Mouse (Mus musculus) stomach, embryonic 16.5 days (tissue): Measurements from ENCODE around the gene Pimreg. TPM values are rescaled to one million over a fixed set of nuclear protein-coding genes. Genes with fewer than 3 reads are reported as not detected.

ENCODE experiments used
- ATAC-seq: fragments of 200-750 bp; cut with Nextera tagmentation; 2 replicates; pipeline ENCODE4 v1.8.0; 2017; ENCODE audit warnings: moderate number of reproducible peaks, moderate TSS enrichment; ENCODE audit not compliant: insufficient read depth, low FRiP score
- H3K27ac ChIP-seq: fragments of 300-500 bp; sonication (generic); 2 replicates; pipeline ENCODE4 v1.5.1; 2014; ENCODE audit warnings: low read length
- H3K27me3 ChIP-seq: fragments of 300-500 bp; sonication (generic); 2 replicates; pipeline ENCODE4 v1.6.1; 2014; ENCODE audit warnings: low read length, control low read depth, mixed read lengths; ENCODE audit not compliant: control insufficient read depth, insufficient read depth
- H3K36me3 ChIP-seq: fragments of 300-500 bp; sonication (generic); 2 replicates; pipeline ENCODE4 v1.6.1; 2014; ENCODE audit warnings: low read length; ENCODE audit not compliant: control insufficient read depth, insufficient read depth
- H3K4me1 ChIP-seq: fragments of 300-500 bp; sonication (generic); 2 replicates; pipeline ENCODE4 v1.6.1; 2014; ENCODE audit warnings: low read length, control low read depth, mixed read lengths; ENCODE audit not compliant: control insufficient read depth, insufficient read depth
- H3K4me2 ChIP-seq: fragments of 300-500 bp; sonication (generic); 2 replicates; pipeline ENCODE4 v1.6.1; 2014; ENCODE audit warnings: low read depth, low read length, mixed read lengths
- H3K4me3 ChIP-seq: fragments of 300-500 bp; sonication (generic); replicated peaks from 2 replicates; pipeline ENCODE4 v1.5.1; 2014; ENCODE audit warnings: mild to moderate bottlenecking, low read length
- H3K9ac ChIP-seq: fragments of 300-500 bp; sonication (generic); 2 replicates; pipeline ENCODE4 v1.6.1; 2014; ENCODE audit warnings: low read length
- H3K9me3 ChIP-seq: fragments of 300-500 bp; sonication (generic); replicated peaks from 2 replicates; pipeline ENCODE4 v1.6.1; 2016; ENCODE audit warnings: low read length, control low read depth; ENCODE audit not compliant: control insufficient read depth
- WGBS: fragments of 180-500 bp; shearing (Covaris S2); extraction: QIAGEN DNeasy Blood & Tissue Kit; methylation state at CpG from one replicate; pipeline ENCODE4 v1.1.7; 2014; 5-methylcytosine and 5-hydroxymethylcytosine counted together
- polyA plus RNA-seq: library from polyadenylated mRNA; unstranded; fragments of >200 nt; fragmentation: Nextera tagmentation; extraction: Ambion mirVana; gene quantifications from 2 replicates; pipeline ENCODE4 v1.2.1, GENCODE M21; 2015

The Pimreg gene
- 74.5 and 76.2 TPM in 2 replicates for polyA plus RNA-seq

GRCm38 (mm10) chr11:72041768-72042607 is at the start of gene Pimreg:
Gene Pimreg (plus strand): TSS chr11:72042032.
- Histone ChIP-seq H3K27me3 (no peaks in the 10 kb centered on the region), H3K9me3 (no peaks in the 10 kb centered on the region), H3K9ac (peak within 1 kb of the TSS; percentile 73), H3K4me2 (peak within 1 kb of the TSS; percentile 87), H3K4me3 (peak within 1 kb of the TSS; percentile 65), H3K27ac (peak within 1 kb of the TSS; percentile 58; the same call in 1 of the 2 replicates), H3K36me3 (0 out of 2 replicates have a peak, but pooled peaks cover 2% of the 10 kb centered on the region), H3K4me1 (peaks cover 16% of the 10 kb centered on the region)
- ATAC-seq: peak; percentile 89
- WGBS: under 1% methylated on average over 52 of the region's 52 CpGs

- no peaks in the 10 kb centered on the region for H3K36me3 ChIP-seq
- peaks cover 5% of the 10 kb centered on the region for H3K4me1 ChIP-seq
- no peak overlapping the region for H3K4me3 ChIP-seq
- H3K27me3 ChIP-seq: no peaks in the 10 kb centered on the region
- H3K4me2 ChIP-seq: no peak overlapping the region
- 86% methylated on average over 12 of the region's 12 CpGs for whole genome bisulfite sequencing
- no peak for ATAC-seq
- H3K27ac ChIP-seq: no peak overlapping the region
- H3K9ac ChIP-seq: no peak overlapping the region
- H3K9me3 ChIP-seq: no peaks in the 10 kb centered on the region
These were observed 49.4 kb upstream of the Pimreg start for GRCm38 (mm10) chr11:71992438-71992837.

- H3K9me3 ChIP-seq: no peaks in the 10 kb centered on the region
- peak; percentile 94 for ATAC-seq
- H3K4me2 ChIP-seq: peak overlapping the region; percentile 51
- peaks cover 5% of the 10 kb centered on the region for H3K4me1 ChIP-seq
- H3K9ac ChIP-seq: peak overlapping the region; percentile 26
- H3K27ac ChIP-seq: peak overlapping the region; percentile 73; the same call in 1 of the 2 replicates
- H3K36me3 ChIP-seq: no peaks in the 10 kb centered on the region
- no peaks in the 10 kb centered on the region for H3K27me3 ChIP-seq
- peak overlapping the region; percentile 15 for H3K4me3 ChIP-seq
- WGBS: 15% methylated on average over 9 of the region's 9 CpGs
These were observed 45.8 kb upstream of the Pimreg start for GRCm38 (mm10) chr11:71995968-71996511.

GRCm38 (mm10) chr11:71996805-71997204 is 45.0 kb upstream of the Pimreg start:
- H3K9ac ChIP-seq: no peak overlapping the region
- H3K27me3 ChIP-seq: no peaks in the 10 kb centered on the region
- ATAC-seq: no peak
- H3K4me1 ChIP-seq: peaks cover 5% of the 10 kb centered on the region
- WGBS: 28% methylated on average over 11 of the region's 11 CpGs
- no peak overlapping the region for H3K4me2 ChIP-seq
- no peaks in the 10 kb centered on the region for H3K9me3 ChIP-seq
- H3K4me3 ChIP-seq: no peak overlapping the region
- no peak overlapping the region for H3K27ac ChIP-seq
- no peaks in the 10 kb centered on the region for H3K36me3 ChIP-seq

- Histone ChIP-seq H3K9me3 (no peaks in the 10 kb centered on the region), H3K4me3 (no peak overlapping the region), H3K27ac (no peak overlapping the region), H3K4me2 (no peak overlapping the region), H3K27me3 (no peaks in the 10 kb centered on the region), H3K9ac (no peak overlapping the region), H3K4me1 (peaks cover 5% of the 10 kb centered on the region), H3K36me3 (no peaks in the 10 kb centered on the region)
- WGBS: 86% methylated on average over 6 of the region's 6 CpGs
- ATAC-seq: no peak
These were observed 41.6 kb upstream of the Pimreg start for GRCm38 (mm10) chr11:72000194-72000593.

- no peak overlapping the region for H3K27ac ChIP-seq
- H3K4me1 ChIP-seq: no peaks in the 10 kb centered on the region
- H3K4me2 ChIP-seq: no peak overlapping the region
- H3K27me3 ChIP-seq: no peaks in the 10 kb centered on the region
- WGBS: 47% methylated on average over 13 of the region's 13 CpGs
- H3K9me3 ChIP-seq: no peaks in the 10 kb centered on the region
- no peak for ATAC-seq
- no peaks in the 10 kb centered on the region for H3K36me3 ChIP-seq
- H3K9ac ChIP-seq: no peak overlapping the region
- H3K4me3 ChIP-seq: no peak overlapping the region
These were observed 39.5 kb upstream of the Pimreg start for GRCm38 (mm10) chr11:72002138-72002853.

- Histone ChIP-seq H3K4me3 (no peak overlapping the region), H3K27ac (no peak overlapping the region), H3K9ac (no peak overlapping the region), H3K9me3 (no peaks in the 10 kb centered on the region), H3K27me3 (no peaks in the 10 kb centered on the region), H3K4me1 (no peaks in the 10 kb centered on the region), H3K36me3 (no peaks in the 10 kb centered on the region), H3K4me2 (no peak overlapping the region)
- 44% methylated on average over 9 of the region's 9 CpGs for WGBS
- ATAC-seq: no peak
These were observed 38.7 kb upstream of the Pimreg start for GRCm38 (mm10) chr11:72003171-72003570.

- no peaks in the 10 kb centered on the region for H3K36me3 ChIP-seq
- H3K4me3 ChIP-seq: no peak overlapping the region
- H3K4me1 ChIP-seq: peaks cover 1% of the 10 kb centered on the region
- no peak overlapping the region for H3K4me2 ChIP-seq
- WGBS: 80% methylated on average over 6 of the region's 6 CpGs
- no peak overlapping the region for H3K9ac ChIP-seq
- ATAC-seq: no peak
- no peaks in the 10 kb centered on the region for H3K9me3 ChIP-seq
- no peaks in the 10 kb centered on the region for H3K27me3 ChIP-seq
- no peak overlapping the region for H3K27ac ChIP-seq
These were observed 36.3 kb upstream of the Pimreg start for GRCm38 (mm10) chr11:72005547-72005946.

GRCm38 (mm10) chr11:72010367-72010766 is 31.5 kb upstream of the Pimreg start:
- H3K36me3 ChIP-seq: no peaks in the 10 kb centered on the region
- H3K4me3 ChIP-seq: no peak overlapping the region
- peak; percentile 26; the same call in 1 of the 2 replicates for ATAC-seq
- H3K9ac ChIP-seq: no peak overlapping the region
- WGBS: 15% methylated on average over 5 of the region's 5 CpGs
- H3K27me3 ChIP-seq: no peaks in the 10 kb centered on the region
- 0 out of 2 replicates have a peak overlapping the region, but pooled peaks have one; percentile 52 for H3K27ac ChIP-seq
- no peak overlapping the region for H3K4me2 ChIP-seq
- peaks cover 14% of the 10 kb centered on the region for H3K4me1 ChIP-seq
- H3K9me3 ChIP-seq: no peaks in the 10 kb centered on the region
